Mouse (Mus musculus): ENCODE results near the gene Tmem131. TPM values are rescaled to one million over a fixed set of nuclear protein-coding genes. Genes with fewer than 3 reads are reported as not detected.

Tmem131 gene
- polyA plus RNA-seq (2015; fragmentation: Nextera tagmentation; extraction: Ambion mirVana): 5.9 and 6.0 TPM in 2 replicates

- Histone ChIP-seq H3K4me3 (ENCODE audit: low read depth, low read length) (no peak within 1 kb of the TSS), H3K27ac (ENCODE audit: low read length) (no peak within 1 kb of the TSS), H3K27me3 (replicated peaks; ENCODE audit: insufficient read depth, low read length) (no peaks in the 10 kb centered on the region), H3K9ac (replicated peaks; ENCODE audit: low read depth) (no peak within 1 kb of the TSS), H3K4me1 (ENCODE audit: insufficient read depth, low read depth, low read length) (no peaks in the 10 kb centered on the region; the same call in 1 of the 2 replicates), H3K9me3 (ENCODE audit: low read length) (no peaks in the 10 kb centered on the region), H3K4me2 (replicated peaks; ENCODE audit: low read depth, low read length) (no peak within 1 kb of the TSS), H3K36me3 (ENCODE audit: insufficient read depth, low read length) (no peaks in the 10 kb centered on the region)
- no peak for TF ChIP-seq EP300 (IDR thresholded peaks at IDR 0.05)
- TF ChIP-seq CTCF (IDR thresholded peaks at IDR 0.05): no peak
- ATAC-seq (no peak), DNase-seq (ENCODE audit: low spot score) (no peak)
- WGBS: 52% methylated on average over 5 of the region's 5 CpGs
Measured at GRCm38 (mm10) chr1:36943653-36944052, at the start of gene Tmem131. Gene Tmem131, minus strand, starts transcription at chr1:36943666.

GRCm38 (mm10) chr1:36988561-36988960 is 45.1 kb upstream of the Tmem131 start:
- Histone ChIP-seq H3K36me3 (ENCODE audit: insufficient read depth, low read length) (no peaks in the 10 kb centered on the region), H3K27ac (ENCODE audit: low read length) (no peak overlapping the region), H3K27me3 (replicated peaks; ENCODE audit: insufficient read depth, low read length) (no peaks in the 10 kb centered on the region), H3K4me3 (ENCODE audit: low read depth, low read length) (no peak overlapping the region), H3K9ac (replicated peaks; ENCODE audit: low read depth) (no peak overlapping the region), H3K4me1 (ENCODE audit: insufficient read depth, low read depth, low read length) (no peaks in the 10 kb centered on the region), H3K4me2 (replicated peaks; ENCODE audit: low read depth, low read length) (no peak overlapping the region), H3K9me3 (ENCODE audit: low read length) (no peaks in the 10 kb centered on the region)
- DNase-seq (ENCODE audit: low spot score): no peak
- WGBS: 62% methylated on average over 6 of the region's 6 CpGs
- ATAC-seq: no peak
- TF ChIP-seq CTCF (IDR thresholded peaks at IDR 0.05) (no peak), EP300 (IDR thresholded peaks at IDR 0.05) (no peak)

- H3K9me3 ChIP-seq (ENCODE audit: low read length): no peaks in the 10 kb centered on the region
- no peak overlapping the region for H3K4me3 ChIP-seq (ENCODE audit: low read depth, low read length)
- H3K27me3 ChIP-seq (replicated peaks; ENCODE audit: insufficient read depth, low read length): no peaks in the 10 kb centered on the region
- TF ChIP-seq CTCF (IDR thresholded peaks at IDR 0.05) (no peak), EP300 (IDR thresholded peaks at IDR 0.05) (no peak)
- H3K9ac ChIP-seq (replicated peaks; ENCODE audit: low read depth): no peak overlapping the region
- H3K36me3 ChIP-seq (ENCODE audit: insufficient read depth, low read length): no peaks in the 10 kb centered on the region
- WGBS: 89% methylated on average over 6 of the region's 6 CpGs
- ATAC-seq (no peak), DNase-seq (ENCODE audit: low spot score) (no peak)
- no peaks in the 10 kb centered on the region for H3K4me1 ChIP-seq (ENCODE audit: insufficient read depth, low read depth, low read length)
- no peak overlapping the region for H3K27ac ChIP-seq (ENCODE audit: low read length)
- no peak overlapping the region for H3K4me2 ChIP-seq (replicated peaks; ENCODE audit: low read depth, low read length)
Measured at GRCm38 (mm10) chr1:36988161-36988560, 44.7 kb upstream of the Tmem131 start.

GRCm38 (mm10) chr1:36987172-36988148 is 44.0 kb upstream of the Tmem131 start:
- Histone ChIP-seq H3K27ac (ENCODE audit: low read length) (no peak overlapping the region), H3K27me3 (replicated peaks; ENCODE audit: insufficient read depth, low read length) (no peaks in the 10 kb centered on the region), H3K4me3 (ENCODE audit: low read depth, low read length) (no peak overlapping the region), H3K9ac (replicated peaks; ENCODE audit: low read depth) (no peak overlapping the region), H3K36me3 (ENCODE audit: insufficient read depth, low read length) (no peaks in the 10 kb centered on the region), H3K4me1 (ENCODE audit: insufficient read depth, low read depth, low read length) (no peaks in the 10 kb centered on the region), H3K4me2 (replicated peaks; ENCODE audit: low read depth, low read length) (no peak overlapping the region), H3K9me3 (ENCODE audit: low read length) (no peaks in the 10 kb centered on the region)
- TF ChIP-seq EP300 (IDR thresholded peaks at IDR 0.05) (no peak), CTCF (IDR thresholded peaks at IDR 0.05) (no peak)
- DNase-seq (ENCODE audit: low spot score) (peak; percentile 15), ATAC-seq (no peak)
- 74% methylated on average over 10 of the region's 10 CpGs for WGBS

GRCm38 (mm10) chr1:36986396-36987160 is 43.1 kb upstream of the Tmem131 start:
- Histone ChIP-seq H3K27me3 (replicated peaks; ENCODE audit: insufficient read depth, low read length) (no peaks in the 10 kb centered on the region), H3K4me1 (ENCODE audit: insufficient read depth, low read depth, low read length) (no peaks in the 10 kb centered on the region), H3K27ac (ENCODE audit: low read length) (no peak overlapping the region), H3K9ac (replicated peaks; ENCODE audit: low read depth) (no peak overlapping the region), H3K4me2 (replicated peaks; ENCODE audit: low read depth, low read length) (no peak overlapping the region), H3K9me3 (ENCODE audit: low read length) (no peaks in the 10 kb centered on the region), H3K36me3 (ENCODE audit: insufficient read depth, low read length) (no peaks in the 10 kb centered on the region), H3K4me3 (ENCODE audit: low read depth, low read length) (no peak overlapping the region)
- ATAC-seq: no peak
- TF ChIP-seq EP300 (IDR thresholded peaks at IDR 0.05) (no peak), CTCF (IDR thresholded peaks at IDR 0.05) (no peak)
- DNase-seq (ENCODE audit: low spot score): no peak
- 69% methylated on average over 14 of the region's 14 CpGs for WGBS

- TF ChIP-seq CTCF (IDR thresholded peaks at IDR 0.05) (no peak), EP300 (IDR thresholded peaks at IDR 0.05) (no peak)
- H3K4me1 ChIP-seq (ENCODE audit: insufficient read depth, low read depth, low read length): no peaks in the 10 kb centered on the region
- no peak for DNase-seq (ENCODE audit: low spot score)
- no peak overlapping the region for H3K4me2 ChIP-seq (replicated peaks; ENCODE audit: low read depth, low read length)
- H3K4me3 ChIP-seq (ENCODE audit: low read depth, low read length): no peak overlapping the region
- no peaks in the 10 kb centered on the region for H3K36me3 ChIP-seq (ENCODE audit: insufficient read depth, low read length)
- no peaks in the 10 kb centered on the region for H3K27me3 ChIP-seq (replicated peaks; ENCODE audit: insufficient read depth, low read length)
- no peak overlapping the region for H3K27ac ChIP-seq (ENCODE audit: low read length)
- 59% methylated on average over 6 of the region's 6 CpGs for WGBS
- no peaks in the 10 kb centered on the region for H3K9me3 ChIP-seq (ENCODE audit: low read length)
- no peak overlapping the region for H3K9ac ChIP-seq (replicated peaks; ENCODE audit: low read depth)
- no peak for ATAC-seq
Measured at GRCm38 (mm10) chr1:36985896-36986295, 42.4 kb upstream of the Tmem131 start.

All from lung, postnatal 0 days (tissue).